Mouse (Mus musculus) CH12.LX (cell line): Measurements from ENCODE around the gene Gm44965. TPM values are rescaled to one million over a fixed set of nuclear protein-coding genes. Genes with fewer than 3 reads are reported as not detected.

Experiments used
- DNase-seq: peaks from one replicate; pipeline ENCODE4 v3.0.0-alpha.2; 2013; ENCODE audit errors: extremely low read depth
- H3K27ac ChIP-seq: 2 replicates; pipeline ENCODE4 v1.5.1; 2012; ENCODE audit warnings: low read depth, mild to moderate bottlenecking, control low read depth, moderate library complexity; ENCODE audit not compliant: insufficient read depth
- H3K27me3 ChIP-seq: replicated peaks from 2 replicates; pipeline ENCODE3; 2012; ENCODE audit warnings: inconsistent platforms
- H3K36me3 ChIP-seq, 2 experiments: replicated peaks in 1 of 2; 2 replicates each; pipeline versions ENCODE3 to v1.6.1; 2012; ENCODE audit warnings: inconsistent platforms in 1 of 2, low read length in 1 of 2, mild to moderate bottlenecking in 1 of 2, mixed read lengths in 1 of 2, moderate library complexity in 1 of 2; ENCODE audit not compliant: control insufficient read depth in 1 of 2, insufficient read depth in 1 of 2
- H3K4me1 ChIP-seq, 2 experiments: 2 replicates each; pipeline ENCODE4 v1.6.1; 2012; ENCODE audit warnings: inconsistent platforms in 1 of 2, moderate library complexity in 1 of 2; ENCODE audit not compliant: insufficient read depth in 2 of 2, control insufficient read depth in 1 of 2
- H3K4me2 ChIP-seq: 2 replicates; pipeline ENCODE4 v1.6.1; 2012; ENCODE audit warnings: low read depth, mild to moderate bottlenecking, control low read depth; ENCODE audit not compliant: poor library complexity, insufficient read depth, severe bottlenecking
- H3K4me3 ChIP-seq, 3 experiments: fragments of 150-350 bp in 1 of 3; sonication (generic) in 1 of 3; replicated peaks in 1 of 3; 2 replicates each; pipeline versions ENCODE3 to v1.5.1; 2011 to 2012; ENCODE audit warnings: low read depth in 2 of 3, low read length in 2 of 3, mild to moderate bottlenecking in 2 of 3, moderate library complexity in 2 of 3, control low read depth in 1 of 3, improper control_type of control experiment in 1 of 3, inconsistent platforms in 1 of 3, mixed read lengths in 1 of 3; ENCODE audit not compliant: poor library complexity in 1 of 3
- H3K79me2 ChIP-seq: replicated peaks from 2 replicates; pipeline ENCODE4 v1.6.1; 2012; ENCODE audit warnings: mild to moderate bottlenecking, moderate library complexity; ENCODE audit not compliant: control insufficient read depth, poor library complexity, insufficient read depth, severe bottlenecking; ENCODE audit errors: extremely low read depth
- H3K9ac ChIP-seq: 2 replicates; pipeline ENCODE4 v1.6.1; 2012; ENCODE audit warnings: low read depth, mild to moderate bottlenecking, control low read depth, moderate library complexity; ENCODE audit not compliant: insufficient read depth
- H3K9me3 ChIP-seq: replicated peaks from 2 replicates; pipeline ENCODE3; 2012; ENCODE audit warnings: low read length, inconsistent platforms, mixed read lengths
- CTCF ChIP-seq, 2 experiments: IDR thresholded peaks in 1 of 2; conservative IDR thresholded peaks in 1 of 2; 2 replicates each; pipeline ENCODE4 v1.5.1; 2011 to 2012; ENCODE audit warnings: low read depth in 2 of 2, low read length in 2 of 2, improper control_type of control experiment in 1 of 2, inconsistent platforms in 1 of 2, mild to moderate bottlenecking in 1 of 2, moderate library complexity in 1 of 2
- E2F4 ChIP-seq: IDR thresholded peaks from 2 replicates; pipeline ENCODE4 v1.6.1; 2011; ENCODE audit warnings: low read depth, low read length, improper control_type of control experiment; ENCODE audit not compliant: insufficient replicate concordance
- ETS1 ChIP-seq: conservative IDR thresholded peaks from 2 replicates; pipeline ENCODE4 v1.6.1; 2012; ENCODE audit warnings: low read depth, mild to moderate bottlenecking, inconsistent platforms, low read length, improper control_type of control experiment, moderate library complexity
- IRF4 ChIP-seq: IDR thresholded peaks from 2 replicates; pipeline ENCODE4 v1.6.1; 2014; ENCODE audit warnings: low read depth, mild to moderate bottlenecking, inconsistent platforms, low read length, improper control_type of control experiment
- JUND ChIP-seq: conservative IDR thresholded peaks from 2 replicates; pipeline ENCODE4 v1.6.1; 2011; ENCODE audit warnings: low read depth, low read length, improper control_type of control experiment
- MAX ChIP-seq: IDR thresholded peaks from 2 replicates; pipeline ENCODE4 v1.6.1; 2011; ENCODE audit warnings: low read length, improper control_type of control experiment
- MEF2A ChIP-seq: IDR thresholded peaks from 2 replicates; pipeline ENCODE4 v1.6.1; 2014; ENCODE audit warnings: low read depth, mild to moderate bottlenecking, inconsistent platforms, low read length, improper control_type of control experiment, borderline replicate concordance
- MXI1 ChIP-seq: IDR thresholded peaks from 2 replicates; pipeline ENCODE4 v1.6.1; 2011; ENCODE audit warnings: mild to moderate bottlenecking, low read depth, low read length, improper control_type of control experiment
- MYC ChIP-seq: IDR thresholded peaks from 2 replicates; pipeline ENCODE4 v1.6.1; 2011; ENCODE audit warnings: low read depth, mild to moderate bottlenecking, improper control_type of control experiment, low read length
- NELFE ChIP-seq: IDR thresholded peaks from 2 replicates; pipeline ENCODE4 v1.6.1; 2011; ENCODE audit warnings: low read depth, low read length, improper control_type of control experiment
- NRF1 ChIP-seq: IDR thresholded peaks from 2 replicates; pipeline ENCODE4 v1.6.1; 2014; ENCODE audit warnings: low read depth, mild to moderate bottlenecking, inconsistent platforms, low read length, improper control_type of control experiment, moderate library complexity
- PAX5 ChIP-seq: IDR thresholded peaks from 2 replicates; pipeline ENCODE4 v1.6.1; 2012; ENCODE audit warnings: low read length, inconsistent platforms, mixed read lengths
- RAD21 ChIP-seq: IDR thresholded peaks from 2 replicates; pipeline ENCODE4 v1.6.1; 2011; ENCODE audit warnings: low read depth, mild to moderate bottlenecking, low read length, improper control_type of control experiment, moderate library complexity
- SIN3A ChIP-seq: IDR thresholded peaks from 2 replicates; pipeline ENCODE4 v1.6.1; 2012; ENCODE audit warnings: low read length, improper control_type of control experiment, inconsistent platforms
- SMC3 ChIP-seq: IDR thresholded peaks from 2 replicates; pipeline ENCODE4 v1.6.1; 2011; ENCODE audit warnings: low read depth, low read length, improper control_type of control experiment
- TBP ChIP-seq: conservative IDR thresholded peaks from 2 replicates; pipeline ENCODE4 v1.6.1; 2011; ENCODE audit warnings: low read depth, low read length, improper control_type of control experiment
- TCF12 ChIP-seq: IDR thresholded peaks from 2 replicates; pipeline ENCODE4 v1.6.1; 2014; ENCODE audit warnings: low read depth, mild to moderate bottlenecking, inconsistent platforms, low read length, improper control_type of control experiment
- UBTF ChIP-seq: IDR thresholded peaks from 2 replicates; pipeline ENCODE4 v1.6.1; 2012; ENCODE audit warnings: low read depth, mild to moderate bottlenecking, inconsistent platforms, low read length, improper control_type of control experiment, moderate library complexity
- USF1 ChIP-seq: IDR thresholded peaks from 2 replicates; pipeline ENCODE4 v1.6.1; 2014; ENCODE audit warnings: low read depth, mild to moderate bottlenecking, inconsistent platforms, low read length, improper control_type of control experiment
- USF2 ChIP-seq: conservative IDR thresholded peaks from 2 replicates; pipeline ENCODE4 v1.6.1; 2011; ENCODE audit warnings: low read depth, low read length, improper control_type of control experiment
- ZC3H11A ChIP-seq: IDR thresholded peaks from 2 replicates; pipeline ENCODE4 v1.6.1; 2012; ENCODE audit warnings: low read depth, mild to moderate bottlenecking, inconsistent platforms, low read length, improper control_type of control experiment
- ZKSCAN1 ChIP-seq: IDR thresholded peaks from 2 replicates; pipeline ENCODE4 v1.6.1; 2012; ENCODE audit warnings: low read depth, inconsistent platforms, low read length, improper control_type of control experiment, borderline replicate concordance
- ZNF384 ChIP-seq: IDR thresholded peaks from 2 replicates; pipeline ENCODE4 v1.6.1; 2012; ENCODE audit warnings: low read depth, low read length, improper control_type of control experiment, inconsistent platforms
- dilution Hi-C: fragments of 300-500 bp; cut with MboI; formaldehyde crosslinking; loops from 2 replicates; pipeline ENCODE4 v1.14.3; 2020; ENCODE audit warnings: low sequenced_read_pairs; ENCODE audit not compliant: extremely low pct_unique_long_range_greater_than_20kb, extremely low pct_ligation_motif_present
- in situ Hi-C: fragments of 300-500 bp; cut with MboI; formaldehyde crosslinking; loops from 3 replicates; pipeline ENCODE4 v1.14.3; 2019; ENCODE audit warnings: low sequenced_read_pairs, low pct_ligation_motif_present, low pct_unique_long_range_greater_than_20kb, mixed read lengths
- polyA plus RNA-seq: library from polyadenylated mRNA; unstranded; fragments of >175 nt; gene quantifications from 2 replicates; pipeline ENCODE4 v1.2.1, GENCODE M21; 2012; ENCODE audit warnings: low read depth; ENCODE audit not compliant: insufficient read length
- total RNA-seq, 2 experiments: library from RNA; depleted of rRNA; stranded (reverse); fragments of 300-350 nt in 1 of 2; fragments of >200 nt in 1 of 2; gene quantifications; 2 replicates each; pipeline ENCODE4 v1.2.3; 2012 to 2014

Gene Gm44965
- total and polyA plus RNA-seq, 3 experiments: not detected

DNA sequence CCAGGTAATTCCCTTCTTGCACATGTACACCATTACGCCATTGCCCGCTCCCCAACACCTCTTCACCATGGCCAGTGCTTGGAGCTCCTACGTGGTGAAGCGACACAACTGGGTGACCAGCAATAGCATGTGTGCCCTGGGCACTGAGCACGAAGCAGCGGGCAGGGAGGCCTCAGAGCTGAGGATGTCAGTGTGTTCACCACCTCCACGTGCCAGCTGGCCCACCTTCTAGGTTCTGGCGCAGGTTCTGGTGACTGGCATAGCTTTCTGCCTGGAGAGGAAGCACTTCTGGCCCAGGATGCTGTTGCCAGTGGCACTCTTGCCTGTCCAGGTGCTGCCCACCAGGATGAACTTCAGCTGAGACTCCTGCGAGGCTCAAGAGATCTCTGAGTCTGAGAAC, 71.7 kb downstream of the Gm44965 start:
- no peaks in the 10 kb centered on the region for H3K79me2 ChIP-seq
- no peak overlapping the region for H3K9ac ChIP-seq
- H3K9me3 ChIP-seq: no peaks in the 10 kb centered on the region
- no peak overlapping the region for H3K27ac ChIP-seq
- H3K4me3 ChIP-seq: no peak overlapping the region
- peaks cover 2 to 18% of the 10 kb centered on the region in 2 experiments for H3K36me3 ChIP-seq
- dilution Hi-C loops: no loop called here
- DNase-seq: no peak
- no peak overlapping the region for H3K4me2 ChIP-seq
- in situ Hi-C loops: no loop called here
- no peaks in the 10 kb centered on the region for H3K27me3 ChIP-seq
- peaks cover 11 to 55% of the 10 kb centered on the region in 2 experiments for H3K4me1 ChIP-seq
- no peak for TF ChIP-seq SIN3A
- TF ChIP-seq TCF12: no peak
- no peak for TF ChIP-seq ZKSCAN1
- TF ChIP-seq MXI1: no peak
- TF ChIP-seq USF2: no peak
- TF ChIP-seq MEF2A: no peak
- TF ChIP-seq IRF4: no peak

- Histone ChIP-seq H3K4me2 (no peak overlapping the region), H3K4me1 (peaks cover 11 to 55% of the 10 kb centered on the region in 2 experiments), H3K27ac (no peak overlapping the region), H3K9ac (no peak overlapping the region), H3K79me2 (no peaks in the 10 kb centered on the region), H3K9me3 (no peaks in the 10 kb centered on the region), H3K4me3 (no peak overlapping the region), H3K36me3 (peaks cover 2 to 18% of the 10 kb centered on the region in 2 experiments), H3K27me3 (no peaks in the 10 kb centered on the region)
- TF ChIP-seq MEF2A: no peak
- no peak for TF ChIP-seq NELFE
- no peak for TF ChIP-seq RAD21
- TF ChIP-seq CTCF (conservative IDR thresholded peaks at IDR 0.05 in 1 of 2, IDR thresholded peaks at IDR 0.05 in 1 of 2; ENCODE audit: low read depth in 2 of 2, low read length in 2 of 2): no peak
- no peak for TF ChIP-seq MYC
- no peak for TF ChIP-seq PAX5
- TF ChIP-seq SIN3A: no peak
- no peak for TF ChIP-seq USF2
- TF ChIP-seq USF1: no peak
- TF ChIP-seq ZC3H11A: no peak
- no peak for TF ChIP-seq IRF4
- TF ChIP-seq UBTF: no peak
- TF ChIP-seq E2F4: no peak
- TF ChIP-seq JUND: no peak
- TF ChIP-seq ZNF384: no peak
- no peak for TF ChIP-seq ETS1
- no peak for TF ChIP-seq TBP
- TF ChIP-seq SMC3: no peak
- no peak for TF ChIP-seq NRF1
- no peak for TF ChIP-seq MAX
- in situ Hi-C loops: no loop called here
- dilution Hi-C loops: no loop called here
- DNase-seq: no peak
Measured at GRCm38 (mm10) chr6:48666159-48666586, 72.4 kb downstream of the Gm44965 start.
